ENCODE assay signal across 26 mouse cellular contexts in genomic region chr1:127028872-127029497, GRCm38 (mm10).
"Had no signal": no experiment of that assay in that cellular context is flagged by ENCODE, and none has a peak within 500 bp of the region (broad histone marks: within the 10 kb centered on the region; RNA-seq: fewer than 3 reads in every experiment).

No protein-coding gene starts in this region.

- DNase-seq: gastrocnemius, postnatal 10 days; gastrocnemius, postnatal 36 days; heart, adult 2 months; heart, postnatal 4 days; kidney, adult 18-20 months; kidney, adult 8-10 months; kidney, postnatal 10 days; kidney, postnatal 25 days; kidney, postnatal 4 days; liver; liver, embryonic 13.5 days had no signal

- H3K4me3 ChIP-seq: heart, adult 2 months; heart, embryonic 13.5 days; heart, embryonic 15.5 days; hindbrain, embryonic 10.5 days; hindbrain, embryonic 12.5 days; intestine, embryonic 15.5 days; layer of hippocampus, adult 2 months; left cerebral cortex, adult 2 months; limb, embryonic 10.5 days; limb, embryonic 12.5 days; liver, embryonic 13.5 days had no signal

- H3K9me3 ChIP-seq: heart, embryonic 13.5 days; heart, embryonic 15.5 days; hindbrain, embryonic 10.5 days; hindbrain, embryonic 12.5 days; intestine, embryonic 15.5 days; limb, embryonic 10.5 days; limb, embryonic 12.5 days; liver, embryonic 13.5 days had no signal

- H3K27ac ChIP-seq: heart, adult 2 months; heart, embryonic 13.5 days; heart, embryonic 15.5 days; hindbrain, embryonic 10.5 days; hindbrain, embryonic 12.5 days; hindbrain, embryonic 14.5 days; intestine, embryonic 15.5 days; layer of hippocampus, adult 2 months; left cerebral cortex, adult 2 months; limb, embryonic 10.5 days; limb, embryonic 12.5 days; liver, embryonic 13.5 days had no signal

- H3K27me3 ChIP-seq: heart, embryonic 13.5 days; heart, embryonic 15.5 days; hindbrain, embryonic 12.5 days; intestine, embryonic 15.5 days; limb, embryonic 12.5 days; liver, embryonic 13.5 days had no signal

- H3K4me2 ChIP-seq: heart, embryonic 11.5 days; heart, embryonic 13.5 days; heart, embryonic 15.5 days; hindbrain, embryonic 12.5 days; hindbrain, embryonic 14.5 days; intestine, embryonic 15.5 days; limb, embryonic 12.5 days; liver, embryonic 11.5 days; liver, embryonic 13.5 days had no signal

- H3K36me3 ChIP-seq: heart, embryonic 13.5 days; heart, embryonic 15.5 days; hindbrain, embryonic 10.5 days; hindbrain, embryonic 12.5 days; intestine, embryonic 15.5 days; limb, embryonic 10.5 days; limb, embryonic 12.5 days; liver, embryonic 13.5 days had no signal

- ATAC-seq: hindbrain, embryonic 16.5 days; inflammation-experienced regulatory T-cells, adult 6 months; intestine, embryonic 15.5 days; intestine, postnatal 0 days had no signal

- H3K9ac ChIP-seq: heart, embryonic 13.5 days; heart, embryonic 15.5 days; hindbrain, embryonic 12.5 days; hindbrain, embryonic 14.5 days; intestine, embryonic 15.5 days; limb, embryonic 12.5 days; liver, embryonic 13.5 days had no signal

- H3K4me1 ChIP-seq: heart, embryonic 13.5 days; heart, embryonic 15.5 days; hindbrain, embryonic 12.5 days; intestine, embryonic 15.5 days; limb, embryonic 10.5 days; liver, embryonic 13.5 days had no signal
